ENCODE assay signal across 8 mouse cellular contexts in genomic region chrX:50597105-50597504, GRCm38 (mm10).
DNase-seq lines count a peak whose midpoint lies in the region; ATAC-seq lines count a peak whose summit lies in the region.

No protein-coding gene starts in this region.

- H3K4me2 ChIP-seq in midbrain, embryonic 13.5 days (replicated peaks) = no peak overlapping the region; the same call in 1 of the 2 replicates
- peak overlapping the region; percentile 24 for H3K4me2 ChIP-seq in forebrain, embryonic 15.5 days (replicated peaks)
- H3K4me2 ChIP-seq in intestine, embryonic 16.5 days (ENCODE audit: low read depth, low read length) = 0 out of 2 replicates have a peak overlapping the region, but pooled peaks have one; percentile 10
- peak overlapping the region; percentile 25; the same call in 1 of the 2 replicates for H3K4me2 ChIP-seq in midbrain, embryonic 14.5 days (ENCODE audit: low read length)

- H3K36me3 ChIP-seq in midbrain, embryonic 10.5 days = peaks cover 49% of the 10 kb centered on the region
- peaks cover 27% of the 10 kb centered on the region for H3K36me3 ChIP-seq in midbrain, embryonic 13.5 days
- H3K36me3 ChIP-seq in forebrain, embryonic 15.5 days = no peaks in the 10 kb centered on the region
- H3K36me3 ChIP-seq in intestine, embryonic 16.5 days (ENCODE audit: control insufficient read depth, insufficient read depth, low read length) = no peaks in the 10 kb centered on the region
- peaks cover 12% of the 10 kb centered on the region; the same call in 1 of the 2 replicates for H3K36me3 ChIP-seq in midbrain, embryonic 14.5 days (ENCODE audit: control insufficient read depth, insufficient read depth, low read length)

- peak overlapping the region; percentile 34 for H3K4me3 ChIP-seq in midbrain, embryonic 10.5 days
- H3K4me3 ChIP-seq in midbrain, embryonic 13.5 days (replicated peaks) = no peak overlapping the region
- peak overlapping the region; percentile 28 for H3K4me3 ChIP-seq in forebrain, embryonic 15.5 days
- peak overlapping the region; percentile 31 for H3K4me3 ChIP-seq in intestine, embryonic 16.5 days (ENCODE audit: low read length)
- no peak overlapping the region for H3K4me3 ChIP-seq in midbrain, embryonic 14.5 days (replicated peaks; ENCODE audit: low read depth, low read length)

- DNase-seq in adrenal gland, adult 2 months = peak; percentile 59
- DNase-seq in adrenal gland, postnatal 25 days = no peak
- no peak for DNase-seq in midbrain, embryonic 10.5 days (ENCODE audit: low spot score)
- DNase-seq in midbrain, embryonic 14.5 days = peak; percentile 75
- no peak for DNase-seq in right cerebral cortex, postnatal 25 days

- no peaks in the 10 kb centered on the region for H3K4me1 ChIP-seq in midbrain, embryonic 10.5 days
- H3K4me1 ChIP-seq in midbrain, embryonic 13.5 days (replicated peaks) = no peaks in the 10 kb centered on the region
- no peaks in the 10 kb centered on the region for H3K4me1 ChIP-seq in forebrain, embryonic 15.5 days
- H3K4me1 ChIP-seq in intestine, embryonic 16.5 days (ENCODE audit: control insufficient read depth, insufficient read depth, low read length) = no peaks in the 10 kb centered on the region
- no peaks in the 10 kb centered on the region for H3K4me1 ChIP-seq in midbrain, embryonic 14.5 days (ENCODE audit: control insufficient read depth, insufficient read depth, low read length)

- no peak for ATAC-seq in midbrain, embryonic 13.5 days
- no peak for ATAC-seq in forebrain, embryonic 15.5 days (replicated peaks)
- ATAC-seq in intestine, embryonic 16.5 days = no peak
- ATAC-seq in midbrain, embryonic 14.5 days (ENCODE audit: low FRiP score, low TSS enrichment) = no peak

- 59% methylated on average over 6 of the region's 6 CpGs for WGBS in midbrain, embryonic 10.5 days
- WGBS in midbrain, embryonic 13.5 days = 62% methylated on average over 6 of the region's 6 CpGs
- WGBS in forebrain, embryonic 15.5 days = 65% methylated on average over 6 of the region's 6 CpGs
- WGBS in intestine, embryonic 16.5 days = 70% methylated on average over 6 of the region's 6 CpGs
- 74% methylated on average over 6 of the region's 6 CpGs for WGBS in midbrain, embryonic 14.5 days

- no peak overlapping the region for H3K9ac ChIP-seq in midbrain, embryonic 13.5 days (replicated peaks)
- no peak overlapping the region for H3K9ac ChIP-seq in forebrain, embryonic 15.5 days (replicated peaks)
- no peak overlapping the region for H3K9ac ChIP-seq in intestine, embryonic 16.5 days (ENCODE audit: low read depth, low read length)
- H3K9ac ChIP-seq in midbrain, embryonic 14.5 days (replicated peaks; ENCODE audit: low read length) = no peak overlapping the region

- peak overlapping the region; percentile 60 for H3K27ac ChIP-seq in midbrain, embryonic 10.5 days (replicated peaks)
- H3K27ac ChIP-seq in midbrain, embryonic 13.5 days = no peak overlapping the region
- no peak overlapping the region; the same call in 1 of the 2 replicates for H3K27ac ChIP-seq in forebrain, embryonic 15.5 days (replicated peaks)
- H3K27ac ChIP-seq in intestine, embryonic 16.5 days (ENCODE audit: low read length) = no peak overlapping the region
- H3K27ac ChIP-seq in midbrain, embryonic 14.5 days (replicated peaks; ENCODE audit: low read depth, low read length) = 0 out of 2 replicates have a peak overlapping the region, but pooled peaks have one; percentile 41

- H3K27me3 ChIP-seq in midbrain, embryonic 10.5 days (ENCODE audit: low read depth, poor library complexity, severe bottlenecking) = no peaks in the 10 kb centered on the region
- H3K27me3 ChIP-seq in midbrain, embryonic 13.5 days = no peaks in the 10 kb centered on the region
- no peaks in the 10 kb centered on the region for H3K27me3 ChIP-seq in forebrain, embryonic 15.5 days
- no peaks in the 10 kb centered on the region for H3K27me3 ChIP-seq in intestine, embryonic 16.5 days (replicated peaks; ENCODE audit: control insufficient read depth, insufficient read depth, low read length)
- no peaks in the 10 kb centered on the region for H3K27me3 ChIP-seq in midbrain, embryonic 14.5 days (ENCODE audit: control insufficient read depth, insufficient read depth, low read length)

- no peaks in the 10 kb centered on the region for H3K9me3 ChIP-seq in midbrain, embryonic 10.5 days (replicated peaks)
- H3K9me3 ChIP-seq in midbrain, embryonic 13.5 days = no peaks in the 10 kb centered on the region
- no peaks in the 10 kb centered on the region for H3K9me3 ChIP-seq in forebrain, embryonic 15.5 days
- no peaks in the 10 kb centered on the region for H3K9me3 ChIP-seq in intestine, embryonic 16.5 days (ENCODE audit: control insufficient read depth, low read length)
- H3K9me3 ChIP-seq in midbrain, embryonic 14.5 days (ENCODE audit: control insufficient read depth, low read length) = no peaks in the 10 kb centered on the region

Comparison
In these comparisons a context has a peak if more than half of its experiments do, and no peak if none do; other contexts are left out.
1. DNase-seq: peak in adrenal gland, adult 2 months (single experiment) and midbrain, embryonic 14.5 days (single experiment); none in adrenal gland, postnatal 25 days (single experiment), midbrain, embryonic 10.5 days (single experiment) and right cerebral cortex, postnatal 25 days (single experiment).
2. H3K27ac ChIP-seq: peak in midbrain, embryonic 10.5 days (single experiment) and midbrain, embryonic 14.5 days (single experiment); none in midbrain, embryonic 13.5 days (single experiment), forebrain, embryonic 15.5 days (single experiment) and intestine, embryonic 16.5 days (single experiment).
3. H3K4me3 ChIP-seq: peak in midbrain, embryonic 10.5 days (single experiment), forebrain, embryonic 15.5 days (single experiment) and intestine, embryonic 16.5 days (single experiment); none in midbrain, embryonic 13.5 days (single experiment) and midbrain, embryonic 14.5 days (single experiment).